Mouse (Mus musculus) gonadal fat pad, adult 2 months (tissue): Measurements from ENCODE around the gene Noxred1. TPM values are rescaled to one million over a fixed set of nuclear protein-coding genes. Genes with fewer than 3 reads are reported as not detected.

Experiments
- polyA plus RNA-seq: library from polyadenylated mRNA; depleted of rRNA; stranded (reverse); fragments of >200 nt; gene quantifications from 2 replicates; pipeline ENCODE4 v1.2.3, GENCODE M21; 2012; rRNA removed

Noxred1 gene
- polyA plus RNA-seq, 1 experiment: 0.35 TPM

Other genes with a start within 250 kb of the Noxred1 start
- not detected in 2 replicates for gene Zdhhc22, start 248.3 kb downstream of the Noxred1 start, polyA plus RNA-seq
- 0.10 and 0.11 TPM in 2 replicates for gene Tmem63c, start 217.4 kb downstream of the Noxred1 start, polyA plus RNA-seq
- 1.6 and 1.7 TPM in 2 replicates for gene Ngb, start 136.2 kb downstream of the Noxred1 start, polyA plus RNA-seq
- gene Gstz1, start 91.6 kb downstream of the Noxred1 start, polyA plus RNA-seq: 476 and 749 TPM in 2 replicates
- gene Pomt2, start 90.8 kb downstream of the Noxred1 start, polyA plus RNA-seq: 12.6 and 16.3 TPM in 2 replicates
- gene Samd15, start 39.0 kb downstream of the Noxred1 start, polyA plus RNA-seq: 0.69 and 0.71 TPM in 2 replicates
- 6.7 and 7.6 TPM in 2 replicates for gene Tmed8, start 38.3 kb downstream of the Noxred1 start, polyA plus RNA-seq
- 28.9 and 36.7 TPM in 2 replicates for gene Vipas39, start 27.5 kb upstream of the Noxred1 start, polyA plus RNA-seq
- gene Ahsa1, start 27.7 kb upstream of the Noxred1 start, polyA plus RNA-seq: 49.4 and 62.6 TPM in 2 replicates
- gene Ism2, start 61.0 kb upstream of the Noxred1 start, polyA plus RNA-seq: 6.0 and 8.6 TPM in 2 replicates
- gene Sptlc2, start 149.6 kb upstream of the Noxred1 start, polyA plus RNA-seq: 12.5 and 17.0 TPM in 2 replicates
- 27.8 and 35.7 TPM in 2 replicates for gene Slirp, start 205.2 kb upstream of the Noxred1 start, polyA plus RNA-seq
- gene Alkbh1, start 205.3 kb upstream of the Noxred1 start, polyA plus RNA-seq: 12.8 and 16.5 TPM in 2 replicates
- 10.7 and 11.3 TPM in 2 replicates for gene Snw1, start 233.5 kb upstream of the Noxred1 start, polyA plus RNA-seq